Mouse (Mus musculus) C2C12 (cell line): ENCODE measurements around the gene Eed.

Experiments used
- CTCF ChIP-seq: IDR thresholded peaks from one replicate; pipeline ENCODE4 v1.5.1; 2011; ENCODE audit not compliant: control insufficient read depth, insufficient read depth, insufficient read length
- MAX ChIP-seq: IDR thresholded peaks from one replicate; pipeline ENCODE4 v1.6.1; 2011; ENCODE audit warnings: mild to moderate bottlenecking, control low read depth
- MYOD1 ChIP-seq: IDR thresholded peaks from one replicate; pipeline ENCODE4 v1.6.1; 2011; ENCODE audit warnings: low read depth; ENCODE audit not compliant: control insufficient read depth, insufficient read length
- MYOG ChIP-seq: IDR thresholded peaks from one replicate; pipeline ENCODE4 v1.6.1; 2011; ENCODE audit not compliant: control insufficient read depth, insufficient read length; ENCODE audit errors: extremely low read depth

DNA sequence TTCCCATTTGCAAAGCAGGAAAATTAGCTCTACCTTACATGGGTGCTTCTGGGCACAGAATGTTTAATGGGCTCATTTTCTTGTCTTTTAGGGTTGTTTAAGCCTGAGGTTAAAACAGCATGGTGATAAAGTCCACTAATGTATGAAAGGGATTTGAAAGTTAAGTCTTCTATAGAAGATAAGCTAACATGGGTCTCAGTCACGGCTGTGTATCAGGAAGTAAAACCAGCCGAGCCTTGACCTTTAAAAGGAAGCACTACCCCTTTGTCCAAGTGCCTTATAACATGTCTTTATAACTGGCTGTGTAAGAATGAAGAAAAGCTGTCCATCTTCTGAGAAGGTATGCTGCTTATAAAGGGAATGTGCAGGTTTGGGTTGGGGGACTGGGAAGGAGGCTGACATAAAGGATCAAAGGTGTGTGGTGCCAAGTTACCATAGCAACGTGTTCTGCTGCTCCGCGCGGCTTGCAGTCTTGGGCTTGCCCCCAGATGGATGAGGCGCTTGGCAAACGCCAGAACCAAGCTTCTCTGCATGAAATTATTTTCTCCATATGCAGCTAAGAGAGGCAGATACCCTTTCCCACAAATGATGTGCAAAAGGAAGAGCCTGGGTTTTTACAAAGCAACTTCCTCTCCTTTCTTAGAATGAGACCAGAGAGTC lies 48.2 kb upstream of the Eed start:
- TF ChIP-seq MAX (no peak), MYOD1 (no peak), CTCF (no peak), MYOG (no peak)
